Mouse (Mus musculus) heart, postnatal 4 days (tissue): Measurements from ENCODE around the gene Tapt1. TPM values are rescaled to one million over a fixed set of nuclear protein-coding genes. Genes with fewer than 3 reads are reported as not detected.

Experiments
- total RNA-seq, 2 experiments: library from RNA; stranded (reverse); gene quantifications; 2 replicates each; pipeline ENCODE4 v1.2.3; 2021

Gene Tapt1
- total RNA-seq, 2 experiments from 2014 or later: 28.7 to 35.1 TPM

Other genes with a start within 250 kb of the Tapt1 start
- 1 to 10 TPM in 1 of 2 experiments, under 1 TPM in 1; 0.31 to 1.2 TPM for gene Fgfbp1, start 244.8 kb downstream of the Tapt1 start, total RNA-seq
- gene Prom1, start 124.6 kb downstream of the Tapt1 start, total RNA-seq: 1 to 10 TPM; 3.8 to 4.3 TPM